Mouse (Mus musculus): ENCODE data around the gene Abcc9. TPM values are rescaled to one million over a fixed set of nuclear protein-coding genes. Genes with fewer than 3 reads are reported as not detected.

Abcc9 gene
- polyA plus RNA-seq, 1 experiment from 2014 or later: 2.4 TPM

DNA sequence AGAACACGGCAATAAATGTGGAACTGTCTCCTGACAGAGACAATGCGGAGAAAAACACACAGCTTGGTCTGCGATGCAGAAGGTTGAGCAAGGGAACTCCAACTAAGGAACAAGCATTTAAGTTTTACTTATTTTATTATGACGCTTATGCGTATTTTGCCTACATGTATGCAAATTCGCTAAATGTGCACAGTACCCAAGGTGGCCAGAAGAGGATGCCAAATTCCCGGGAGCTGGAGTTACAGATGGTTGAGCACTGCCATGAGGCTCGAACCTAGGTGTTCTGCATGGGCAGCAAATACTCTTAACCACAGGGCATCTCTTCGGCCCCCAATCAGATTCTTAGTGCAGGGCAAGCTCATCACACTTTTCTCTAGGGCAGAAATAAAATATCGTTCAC lies 144.0 kb downstream of the Abcc9 start:
- Histone ChIP-seq H3K36me3 (no peaks in the 10 kb centered on the region), H3K27me3 (no peaks in the 10 kb centered on the region), H3K27ac (no peak overlapping the region), H3K4me2 (replicated peaks) (no peak overlapping the region), H3K4me3 (no peak overlapping the region), H3K4me1 (no peaks in the 10 kb centered on the region), H3K9me3 (replicated peaks) (no peaks in the 10 kb centered on the region), H3K9ac (no peak overlapping the region)
- WGBS: 83% methylated on average over 10 of the region's 10 CpGs
- no peak for ATAC-seq (ENCODE audit: low FRiP score)

- H3K9ac ChIP-seq: no peak overlapping the region
- ATAC-seq (ENCODE audit: low FRiP score): no peak
- no peak overlapping the region for H3K4me3 ChIP-seq
- no peak overlapping the region for H3K27ac ChIP-seq
- no peaks in the 10 kb centered on the region for H3K4me1 ChIP-seq
- H3K36me3 ChIP-seq: no peaks in the 10 kb centered on the region
- WGBS: 64% methylated on average over 1 of the region's 1 CpGs
- H3K27me3 ChIP-seq: no peaks in the 10 kb centered on the region
- no peaks in the 10 kb centered on the region for H3K9me3 ChIP-seq (replicated peaks)
- H3K4me2 ChIP-seq (replicated peaks): no peak overlapping the region
These were observed 146.1 kb downstream of the Abcc9 start for GRCm38 (mm10) chr6:142555988-142556387.

DNA sequence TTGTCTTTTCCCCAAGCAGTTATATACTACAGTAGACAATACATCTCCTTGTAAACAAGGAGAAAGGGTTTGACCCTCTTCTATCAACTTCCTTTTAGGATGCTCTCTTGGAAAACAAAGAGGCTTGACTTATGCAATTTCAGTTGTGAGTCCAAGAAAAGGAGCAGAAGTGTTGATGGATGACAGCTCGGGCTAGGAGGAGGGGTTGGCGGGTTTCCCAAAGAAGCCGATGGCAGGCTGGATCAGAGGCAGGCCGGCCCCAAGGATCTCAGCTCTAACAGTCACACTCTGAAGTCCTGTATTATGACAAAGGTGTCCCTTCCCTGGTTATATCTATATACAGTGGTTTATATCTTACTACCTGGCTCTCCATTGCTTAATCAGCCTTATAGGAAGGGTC lies 150.6 kb downstream of the Abcc9 start:
- Histone ChIP-seq H3K27ac (no peak overlapping the region), H3K9me3 (replicated peaks) (no peaks in the 10 kb centered on the region), H3K9ac (no peak overlapping the region), H3K4me3 (no peak overlapping the region), H3K4me1 (no peaks in the 10 kb centered on the region), H3K36me3 (no peaks in the 10 kb centered on the region), H3K27me3 (no peaks in the 10 kb centered on the region), H3K4me2 (replicated peaks) (no peak overlapping the region)
- WGBS: 74% methylated on average over 4 of the region's 4 CpGs
- no peak for ATAC-seq (ENCODE audit: low FRiP score)

DNA sequence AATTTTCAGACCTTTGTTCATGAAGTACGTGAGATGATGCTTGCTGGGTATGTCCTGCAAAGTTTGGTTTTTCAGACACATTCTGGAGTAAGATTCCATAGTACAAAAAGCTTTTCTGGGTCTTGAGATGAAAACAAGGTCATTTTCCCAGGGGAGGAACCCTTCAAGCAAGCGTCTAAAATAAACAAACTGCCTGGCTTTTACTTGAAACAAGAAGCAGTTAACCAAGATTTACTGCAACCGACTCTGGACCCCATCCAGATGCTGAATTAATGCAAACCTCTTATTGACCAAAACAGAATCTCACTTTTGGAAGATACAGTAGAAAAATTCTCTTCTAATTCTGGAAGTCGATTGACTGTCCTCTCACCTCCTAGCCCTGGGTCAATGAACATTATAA lies 151.2 kb downstream of the Abcc9 start:
- H3K36me3 ChIP-seq: no peaks in the 10 kb centered on the region
- no peak overlapping the region for H3K27ac ChIP-seq
- 74% methylated on average over 4 of the region's 4 CpGs for WGBS
- H3K4me3 ChIP-seq: no peak overlapping the region
- H3K9me3 ChIP-seq (replicated peaks): no peaks in the 10 kb centered on the region
- ATAC-seq (ENCODE audit: low FRiP score): no peak
- H3K27me3 ChIP-seq: no peaks in the 10 kb centered on the region
- no peaks in the 10 kb centered on the region for H3K4me1 ChIP-seq
- H3K4me2 ChIP-seq (replicated peaks): no peak overlapping the region
- H3K9ac ChIP-seq: no peak overlapping the region

DNA sequence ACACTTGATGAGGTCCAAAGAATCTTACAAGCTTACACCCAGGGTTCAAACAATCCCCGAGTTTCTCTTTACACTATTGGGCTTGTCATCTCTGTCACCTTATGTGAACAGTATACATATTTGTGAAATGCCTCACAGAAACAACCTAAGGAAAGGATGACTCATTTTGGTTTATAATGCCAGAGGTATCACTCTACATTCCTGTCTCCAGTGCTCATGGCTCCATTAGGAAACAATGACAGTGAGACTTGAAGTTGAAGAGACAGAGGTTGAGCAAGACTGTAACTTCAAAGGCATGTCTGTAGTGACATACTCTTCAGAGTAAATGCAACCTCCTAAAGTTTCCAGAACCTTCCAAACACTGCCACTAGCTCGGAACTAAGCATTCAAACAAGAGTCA lies 153.7 kb downstream of the Abcc9 start:
- no peak overlapping the region for H3K4me2 ChIP-seq (replicated peaks)
- H3K9me3 ChIP-seq (replicated peaks): no peaks in the 10 kb centered on the region
- H3K27me3 ChIP-seq: no peaks in the 10 kb centered on the region
- H3K4me3 ChIP-seq: no peak overlapping the region
- H3K27ac ChIP-seq: no peak overlapping the region
- H3K36me3 ChIP-seq: no peaks in the 10 kb centered on the region
- no peak for ATAC-seq (ENCODE audit: low FRiP score)
- WGBS: 94% methylated on average over 2 of the region's 2 CpGs
- H3K9ac ChIP-seq: no peak overlapping the region
- no peaks in the 10 kb centered on the region for H3K4me1 ChIP-seq

DNA sequence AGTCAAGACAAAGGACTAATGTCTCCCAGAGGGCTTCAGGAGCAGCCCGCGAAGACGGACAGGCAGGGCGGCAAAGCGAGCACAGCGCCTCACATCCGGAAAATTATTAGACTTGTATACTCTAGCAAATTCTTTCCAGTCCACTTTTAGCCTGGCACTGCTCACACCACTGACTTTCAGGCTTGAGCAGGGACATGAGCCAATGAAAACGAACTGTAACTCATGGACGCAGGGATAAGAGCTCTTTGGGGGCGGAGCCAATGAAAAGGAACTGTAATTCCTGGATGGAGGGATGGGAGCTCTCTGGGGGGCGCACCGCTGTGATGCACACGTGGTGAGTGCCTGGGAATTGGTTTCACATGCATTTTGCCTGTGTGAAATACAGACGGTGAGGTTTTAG lies 157.0 kb downstream of the Abcc9 start:
- H3K36me3 ChIP-seq: no peaks in the 10 kb centered on the region
- H3K27me3 ChIP-seq: no peaks in the 10 kb centered on the region
- no peak for ATAC-seq (ENCODE audit: low FRiP score)
- H3K4me1 ChIP-seq: no peaks in the 10 kb centered on the region
- no peak overlapping the region for H3K4me3 ChIP-seq
- H3K9me3 ChIP-seq (replicated peaks): no peaks in the 10 kb centered on the region
- H3K9ac ChIP-seq: no peak overlapping the region
- peak overlapping the region; percentile 31 for H3K4me2 ChIP-seq (replicated peaks)
- WGBS: 58% methylated on average over 14 of the region's 14 CpGs
- no peak overlapping the region for H3K27ac ChIP-seq

GRCm38 (mm10) chr6:142543648-142544047 lies 158.5 kb downstream of the Abcc9 start:
- 84% methylated on average over 4 of the region's 4 CpGs for WGBS
- Histone ChIP-seq H3K9ac (no peak overlapping the region), H3K4me3 (no peak overlapping the region), H3K9me3 (replicated peaks) (no peaks in the 10 kb centered on the region), H3K27me3 (no peaks in the 10 kb centered on the region), H3K36me3 (no peaks in the 10 kb centered on the region), H3K27ac (no peak overlapping the region), H3K4me1 (no peaks in the 10 kb centered on the region), H3K4me2 (replicated peaks) (no peak overlapping the region)
- no peak for ATAC-seq (ENCODE audit: low FRiP score)

GRCm38 (mm10) chr6:142542800-142543175 lies 159.3 kb downstream of the Abcc9 start:
- 93% methylated on average over 6 of the region's 6 CpGs for WGBS
- H3K9me3 ChIP-seq (replicated peaks): no peaks in the 10 kb centered on the region
- ATAC-seq (ENCODE audit: low FRiP score): no peak
- no peaks in the 10 kb centered on the region for H3K27me3 ChIP-seq
- no peaks in the 10 kb centered on the region for H3K36me3 ChIP-seq
- no peak overlapping the region for H3K9ac ChIP-seq
- no peak overlapping the region for H3K4me3 ChIP-seq
- H3K4me1 ChIP-seq: no peaks in the 10 kb centered on the region
- H3K27ac ChIP-seq: no peak overlapping the region
- no peak overlapping the region for H3K4me2 ChIP-seq (replicated peaks)

- H3K4me3 ChIP-seq: no peak overlapping the region
- H3K4me1 ChIP-seq: no peaks in the 10 kb centered on the region
- no peak overlapping the region for H3K4me2 ChIP-seq (replicated peaks)
- no peaks in the 10 kb centered on the region for H3K9me3 ChIP-seq (replicated peaks)
- no peaks in the 10 kb centered on the region for H3K36me3 ChIP-seq
- ATAC-seq (ENCODE audit: low FRiP score): no peak
- H3K27ac ChIP-seq: no peak overlapping the region
- no peaks in the 10 kb centered on the region for H3K27me3 ChIP-seq
- WGBS: 85% methylated on average over 8 of the region's 8 CpGs
- no peak overlapping the region for H3K9ac ChIP-seq
These were observed 159.9 kb downstream of the Abcc9 start for GRCm38 (mm10) chr6:142542082-142542799.

DNA sequence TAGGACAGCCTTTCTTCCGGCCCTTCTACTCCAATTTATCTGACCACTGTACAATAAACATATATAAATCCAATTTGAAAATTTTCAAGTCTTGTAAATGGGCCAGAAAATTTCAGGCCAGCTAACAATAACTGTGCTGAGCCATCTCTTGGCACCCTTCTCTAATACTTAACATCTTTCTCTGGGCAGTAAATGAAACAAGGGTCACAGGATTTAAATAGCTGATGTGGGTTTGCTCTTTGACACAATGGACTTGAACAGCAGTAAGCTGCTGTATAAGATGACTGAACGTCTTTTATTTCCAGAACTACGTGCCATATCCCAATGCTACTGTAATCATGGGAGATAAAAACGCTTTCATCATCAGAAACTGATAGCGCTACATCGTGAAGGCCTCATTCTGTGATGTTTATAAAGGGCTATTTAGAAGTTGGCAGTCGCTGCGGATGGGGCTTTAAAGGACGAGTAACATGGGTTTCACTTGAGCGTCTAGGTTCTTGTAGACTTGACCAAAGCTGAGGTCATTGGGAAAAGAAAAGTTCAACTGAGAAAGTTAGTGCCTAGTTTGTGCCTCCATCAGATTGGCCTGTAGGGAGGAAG lies 161.5 kb downstream of the Abcc9 start:
- no peaks in the 10 kb centered on the region for H3K4me1 ChIP-seq
- H3K4me2 ChIP-seq (replicated peaks): no peak overlapping the region
- H3K9me3 ChIP-seq (replicated peaks): no peaks in the 10 kb centered on the region
- 91% methylated on average over 10 of the region's 10 CpGs for whole genome bisulfite sequencing
- no peak overlapping the region for H3K27ac ChIP-seq
- H3K27me3 ChIP-seq: no peaks in the 10 kb centered on the region
- no peak overlapping the region for H3K4me3 ChIP-seq
- no peak for ATAC-seq (ENCODE audit: low FRiP score)
- H3K9ac ChIP-seq: no peak overlapping the region
- H3K36me3 ChIP-seq: no peaks in the 10 kb centered on the region

- H3K9ac ChIP-seq: no peak overlapping the region
- no peak overlapping the region for H3K4me3 ChIP-seq
- H3K4me2 ChIP-seq (replicated peaks): no peak overlapping the region
- H3K9me3 ChIP-seq (replicated peaks): no peaks in the 10 kb centered on the region
- H3K27me3 ChIP-seq: no peaks in the 10 kb centered on the region
- ATAC-seq (ENCODE audit: low FRiP score): no peak
- H3K27ac ChIP-seq: no peak overlapping the region
- no peaks in the 10 kb centered on the region for H3K36me3 ChIP-seq
- no peaks in the 10 kb centered on the region for H3K4me1 ChIP-seq
- 88% methylated on average over 5 of the region's 5 CpGs for WGBS
These were observed 162.0 kb downstream of the Abcc9 start for GRCm38 (mm10) chr6:142540131-142540530.

DNA sequence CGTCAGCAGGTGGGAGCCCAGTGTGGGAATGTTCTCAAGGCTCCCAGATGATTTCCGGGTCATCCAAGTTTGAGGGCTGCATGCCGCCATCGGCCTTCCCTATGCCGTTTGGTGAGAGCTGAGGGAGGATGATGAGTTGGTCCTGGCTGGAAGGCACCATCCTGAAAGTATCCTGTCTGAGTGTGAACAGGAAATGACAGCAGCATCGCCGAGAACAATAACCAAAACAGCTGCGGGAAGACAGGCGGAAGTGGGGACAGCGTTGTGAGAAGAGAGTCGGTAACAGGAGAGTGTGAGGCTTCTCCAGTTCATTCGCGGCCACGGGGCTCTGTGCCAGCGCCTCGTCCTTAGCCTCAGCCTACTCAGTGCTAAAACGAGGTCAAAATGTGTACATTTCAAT lies 163.6 kb downstream of the Abcc9 start:
- WGBS: 86% methylated on average over 17 of the region's 17 CpGs
- H3K4me3 ChIP-seq: no peak overlapping the region
- H3K4me1 ChIP-seq: no peaks in the 10 kb centered on the region
- peaks cover 6% of the 10 kb centered on the region; the same call in 1 of the 2 replicates for H3K9me3 ChIP-seq (replicated peaks)
- H3K36me3 ChIP-seq: no peaks in the 10 kb centered on the region
- no peak for ATAC-seq (ENCODE audit: low FRiP score)
- H3K4me2 ChIP-seq (replicated peaks): no peak overlapping the region
- no peaks in the 10 kb centered on the region for H3K27me3 ChIP-seq
- no peak overlapping the region for H3K27ac ChIP-seq
- no peak overlapping the region for H3K9ac ChIP-seq

Measured in hindbrain, embryonic 12.5 days (tissue).